ENCODE assay signal across 17 mouse cellular contexts in the genomic region with DNA sequence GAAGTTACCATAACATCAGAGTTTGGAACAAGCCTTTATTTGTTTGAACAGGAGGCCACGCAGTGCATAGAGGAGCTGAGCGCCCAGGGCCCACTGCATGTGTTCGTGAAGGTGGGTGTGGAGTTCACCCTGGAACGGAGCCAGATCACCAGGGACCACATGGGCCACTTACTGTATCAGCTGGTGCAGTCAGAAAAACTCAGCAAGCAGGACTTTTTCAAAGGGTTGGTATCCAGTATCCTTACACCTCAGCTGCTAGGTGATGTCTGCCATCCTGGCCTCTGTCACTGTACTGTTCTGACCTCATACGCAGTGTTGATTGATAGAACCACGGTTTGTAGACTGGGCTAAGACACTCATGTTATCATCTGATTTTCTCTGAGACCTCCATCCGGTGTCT. TPM values are rescaled to one million over a fixed set of nuclear protein-coding genes. Genes with fewer than 3 reads are reported as not detected.
DNase-seq lines count a peak whose midpoint lies in the region; ATAC-seq and TF ChIP-seq lines count a peak whose summit lies in the region.
"Had no signal": no experiment of that assay in that cellular context is flagged by ENCODE, and none has a peak within 500 bp of the region (broad histone marks: within the 10 kb centered on the region; RNA-seq: fewer than 3 reads in every experiment).

No protein-coding gene starts in this region.

- TF ChIP-seq CTCF in layer of hippocampus, adult 2 months (conservative IDR thresholded peaks at IDR 0.05): no peak

- H3K4me3 ChIP-seq in heart, embryonic 10.5 days: no peak overlapping the region
- H3K4me3 ChIP-seq in layer of hippocampus, adult 2 months: no peak overlapping the region
- no peak overlapping the region for H3K4me3 ChIP-seq in forebrain, embryonic 16.5 days (replicated peaks; ENCODE audit: low read length)
- H3K4me3 ChIP-seq: embryonic facial prominence, embryonic 13.5 days; forebrain, embryonic 10.5 days had no signal

- H3K36me3 ChIP-seq in heart, embryonic 10.5 days: peaks cover 95% of the 10 kb centered on the region
- peaks cover 34% of the 10 kb centered on the region for H3K36me3 ChIP-seq in forebrain, embryonic 16.5 days (ENCODE audit: control insufficient read depth, insufficient read depth)

- peaks cover 7% of the 10 kb centered on the region; the same call in 1 of the 2 replicates for H3K4me1 ChIP-seq in heart, embryonic 10.5 days
- H3K4me1 ChIP-seq in forebrain, embryonic 16.5 days (replicated peaks; ENCODE audit: control insufficient read depth, insufficient read depth, low read length): no peaks in the 10 kb centered on the region
- H3K4me1 ChIP-seq: embryonic facial prominence, embryonic 13.5 days; forebrain, embryonic 10.5 days had no signal

- no peak overlapping the region for H3K4me2 ChIP-seq in forebrain, embryonic 16.5 days (ENCODE audit: low read length)
- H3K4me2 ChIP-seq: embryonic facial prominence, embryonic 13.5 days had no signal

- H3K27me3 ChIP-seq in heart, embryonic 10.5 days (ENCODE audit: insufficient read depth, poor library complexity, severe bottlenecking): no peaks in the 10 kb centered on the region
- H3K27me3 ChIP-seq in forebrain, embryonic 16.5 days (replicated peaks; ENCODE audit: control insufficient read depth, insufficient read depth, low read length): no peaks in the 10 kb centered on the region
- H3K27me3 ChIP-seq: embryonic facial prominence, embryonic 13.5 days had no signal

- H3K27ac ChIP-seq in heart, embryonic 10.5 days: peak overlapping the region; percentile 2; the same call in 1 of the 2 replicates
- peak overlapping the region; percentile 32; the same call in 1 of the 2 replicates for H3K27ac ChIP-seq in layer of hippocampus, adult 2 months
- no peak overlapping the region for H3K27ac ChIP-seq in forebrain, embryonic 16.5 days (ENCODE audit: low read length)
- H3K27ac ChIP-seq: embryonic facial prominence, embryonic 13.5 days; forebrain, embryonic 10.5 days had no signal

- H3K9me3 ChIP-seq in heart, embryonic 10.5 days: no peaks in the 10 kb centered on the region
- H3K9me3 ChIP-seq in forebrain, embryonic 16.5 days (ENCODE audit: control insufficient read depth, low read length): no peaks in the 10 kb centered on the region
- H3K9me3 ChIP-seq: embryonic facial prominence, embryonic 13.5 days; forebrain, embryonic 10.5 days had no signal

- H3K9ac ChIP-seq in forebrain, embryonic 16.5 days (replicated peaks; ENCODE audit: low read depth, low read length): no peak overlapping the region
- H3K9ac ChIP-seq: embryonic facial prominence, embryonic 13.5 days had no signal

- no peak for DNase-seq in heart, embryonic 10.5 days (ENCODE audit: low spot score)
- DNase-seq in heart, adult 8-10 months (ENCODE audit: low spot score): no peak
- DNase-seq in layer of hippocampus, adult 2 months (ENCODE audit: low spot score in 2 of 2): no peak
- no peak for DNase-seq in layer of hippocampus, adult 9-10 months (ENCODE audit: low spot score)
- peak; percentile 18 for DNase-seq in c-Kit-positive CD71-positive TER-119-positive erythroid progenitor cells, embryonic 14.5 days (ENCODE audit: low spot score)
- no peak for DNase-seq in kidney, postnatal 4 days
- DNase-seq: adrenal gland, adult 8-10 months; cerebellum, adult 18-20 months; gastrocnemius, postnatal 14 days; kidney, adult 8-10 months; kidney, postnatal 36 days; lung, postnatal 10 days; thymus, postnatal 4 days had no signal

- WGBS in heart, embryonic 10.5 days: 67% methylated on average over 7 of the region's 7 CpGs
- 92% methylated on average over 7 of the region's 7 CpGs for WGBS in forebrain, embryonic 16.5 days

- ATAC-seq in megakaryocyte-erythroid progenitor cell, adult 5-6 weeks (replicated peaks; ENCODE audit: low FRiP score, low TSS enrichment, poor library complexity, severe bottlenecking): peak; percentile 89
- ATAC-seq in forebrain, embryonic 16.5 days: no peak

RNA-seq across cellular contexts. Expression of gene Hp1bp3, which starts 28.1 kb away (rescaled TPM):
- polyA plus RNA-seq in heart, embryonic 10.5 days (2016; fragmentation: Nextera tagmentation; extraction: Ambion mirVana): 90.6 and 104 TPM in 2 replicates
- total RNA-seq in heart, adult 8-10 months (2022): 10 to 100 TPM; 81.4 to 89.4 (median 84.4) TPM
- total RNA-seq in layer of hippocampus, adult 2 months (2021): 100 to 1,000 TPM; 178 to 183 TPM
- 131 and 139 TPM in 2 replicates for total RNA-seq in megakaryocyte-erythroid progenitor cell, adult 5-6 weeks (2014; fragmentation: Nextera tagmentation)
- 178 and 269 TPM in 2 replicates for total RNA-seq in megakaryocyte-erythroid progenitor cell, adult 5-6 weeks (2017)
- 233 and 263 TPM in 2 replicates for polyA plus RNA-seq in forebrain, embryonic 16.5 days (2015; fragmentation: Nextera tagmentation; extraction: Ambion mirVana)
